Mouse (Mus musculus) cerebellum, adult 2 months (tissue): ENCODE data around the gene Arhgef7. TPM values are rescaled to one million over a fixed set of nuclear protein-coding genes. Genes with fewer than 3 reads are reported as not detected.

Experiments
- DNase-seq, 2 experiments: peaks; one replicate each; pipeline ENCODE4 v3.0.0; 2021
- H3K27ac ChIP-seq: fragments of 200-500 bp; 2 replicates; pipeline ENCODE4 v1.5.1; 2012; ENCODE audit warnings: low read length, control low read depth, inconsistent platforms; ENCODE audit not compliant: insufficient read depth
- H3K27me3 ChIP-seq: fragments of 200-500 bp; 2 replicates; pipeline ENCODE4 v1.6.1; 2012; ENCODE audit warnings: inconsistent platforms, mild to moderate bottlenecking, low read length, moderate library complexity; ENCODE audit not compliant: control insufficient read depth, insufficient read depth
- H3K4me1 ChIP-seq: fragments of 200-500 bp; 2 replicates; pipeline ENCODE4 v1.6.1; 2011; ENCODE audit warnings: low read length; ENCODE audit not compliant: control insufficient read depth, insufficient read depth
- H3K4me3 ChIP-seq: fragments of 200-500 bp; replicated peaks from 2 replicates; pipeline ENCODE3; 2011; ENCODE audit warnings: mild to moderate bottlenecking, low read depth, low read length, control low read depth; ENCODE audit not compliant: insufficient read depth
- CTCF ChIP-seq: fragments of 200-500 bp; IDR thresholded peaks from 2 replicates; pipeline ENCODE4 v1.5.1; 2011; ENCODE audit warnings: low read depth, mild to moderate bottlenecking, control low read depth, low read length, moderate library complexity, borderline replicate concordance; ENCODE audit not compliant: insufficient read depth
- POLR2A ChIP-seq: fragments of 200-500 bp; IDR thresholded peaks from 2 replicates; pipeline ENCODE4 v1.6.1; 2011; ENCODE audit warnings: low read length, control low read depth, borderline replicate concordance; ENCODE audit not compliant: insufficient read depth
- WGBS: fragments of 180-500 bp; shearing (Covaris S2); methylation state at CpG from one replicate; pipeline ENCODE4 v1.1.7; 2018; 5-methylcytosine and 5-hydroxymethylcytosine counted together
- polyA plus RNA-seq: library from polyadenylated mRNA; depleted of rRNA; stranded (reverse); fragments of >200 nt; gene quantifications from 2 replicates; pipeline ENCODE4 v1.2.3, GENCODE M21; 2012

Gene Arhgef7
- polyA plus RNA-seq, 1 experiment: 134 TPM

DNA sequence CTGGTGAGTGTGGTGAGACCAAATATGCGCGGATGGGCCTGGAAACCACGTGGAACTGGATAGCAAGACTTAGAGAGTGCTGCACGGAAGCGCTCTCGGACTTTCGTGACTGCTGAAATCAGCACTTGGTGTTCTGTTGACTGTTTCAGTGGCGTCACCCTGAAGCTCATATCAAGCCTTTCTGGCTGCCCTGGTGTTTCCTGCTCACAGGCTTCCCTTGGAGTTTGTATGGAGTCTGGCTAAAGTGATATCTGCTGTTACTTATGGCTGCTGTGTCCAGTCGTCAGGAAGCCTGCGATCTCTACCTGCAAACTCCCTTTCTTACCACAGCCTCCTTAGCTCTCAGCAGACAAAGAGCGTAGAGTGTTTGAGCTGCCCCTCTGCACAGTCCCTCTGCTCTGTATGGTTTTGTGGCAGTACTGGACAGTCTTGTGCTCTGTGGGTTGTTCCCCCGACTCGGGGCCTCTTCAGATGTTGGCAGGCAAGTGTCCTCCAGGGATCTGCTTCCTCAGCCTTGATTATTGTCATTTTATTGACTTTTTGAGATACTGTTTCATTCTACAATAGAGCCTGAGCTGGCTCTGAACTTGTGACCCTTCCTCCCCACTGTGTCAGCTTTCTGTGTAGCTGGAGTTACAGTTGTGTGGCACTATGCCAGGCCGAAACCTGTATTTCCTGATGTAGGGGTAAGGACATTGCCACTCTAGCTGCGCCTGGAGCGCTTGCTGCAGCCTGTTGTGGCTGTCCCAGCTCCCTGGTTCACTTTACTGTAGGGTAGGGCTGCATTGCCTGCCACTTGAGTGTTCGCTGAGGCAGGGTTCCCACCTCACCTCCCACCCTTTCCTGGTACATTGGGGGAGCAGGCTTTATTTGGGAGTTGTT is 46.9 kb downstream of the Arhgef7 start:
- Histone ChIP-seq H3K27me3 (no peaks in the 10 kb centered on the region), H3K4me1 (peaks cover 79% of the 10 kb centered on the region)

GRCm38 (mm10) chr8:11775889-11776288 is 48.4 kb downstream of the Arhgef7 start:
- TF ChIP-seq CTCF: no peak
- DNase-seq: peak in 1 of 2 experiments; percentile 42
- no peak overlapping the region for H3K4me3 ChIP-seq
- no peaks in the 10 kb centered on the region for H3K27me3 ChIP-seq
- H3K27ac ChIP-seq: peak overlapping the region; percentile 11
- WGBS: 24% methylated on average over 7 of the region's 7 CpGs
- peaks cover 74% of the 10 kb centered on the region for H3K4me1 ChIP-seq

More for the DNA sequence above, 46.9 kb downstream of the Arhgef7 start:
- Histone ChIP-seq H3K4me3 (no peak overlapping the region), H3K27ac (peak overlapping the region; percentile 45)
- TF ChIP-seq CTCF (no peak), POLR2A (no peak)
- DNase-seq: peak; percentile 23 to 39
- WGBS: 50% methylated on average over 17 of the region's 17 CpGs

GRCm38 (mm10) chr8:11776451-11777180 is 49.1 kb downstream of the Arhgef7 start:
- H3K4me1 ChIP-seq: peaks cover 73% of the 10 kb centered on the region
- TF ChIP-seq POLR2A: no peak
- no peak for TF ChIP-seq CTCF
- H3K27ac ChIP-seq: peak overlapping the region; percentile 11
- WGBS: 55% methylated on average over 8 of the region's 8 CpGs
- no peak for DNase-seq
- H3K27me3 ChIP-seq: no peaks in the 10 kb centered on the region
- no peak overlapping the region for H3K4me3 ChIP-seq

DNA sequence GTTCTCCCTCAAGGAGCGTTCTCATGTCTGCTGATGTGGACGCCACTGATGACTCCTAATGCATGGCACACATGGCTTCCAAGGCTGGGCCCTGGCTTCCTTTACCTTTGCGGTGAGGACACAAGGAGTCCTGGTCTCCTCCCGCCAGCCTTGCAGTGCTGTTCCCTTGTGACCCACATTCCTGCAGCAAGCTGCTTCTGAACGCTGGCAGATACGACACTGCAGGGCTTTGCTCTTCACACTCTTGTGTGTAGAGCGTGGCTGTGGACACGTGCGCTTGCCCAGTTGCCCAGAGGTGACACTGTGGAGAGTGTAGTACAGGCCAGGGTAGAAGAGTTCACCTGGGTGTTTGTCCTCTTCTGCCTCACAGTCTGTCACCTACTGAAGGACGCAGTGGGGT is 49.7 kb downstream of the Arhgef7 start:
- Histone ChIP-seq H3K27ac (peak overlapping the region; percentile 11), H3K4me3 (no peak overlapping the region), H3K4me1 (peaks cover 75% of the 10 kb centered on the region), H3K27me3 (no peaks in the 10 kb centered on the region)
- TF ChIP-seq CTCF (no peak), POLR2A (no peak)
- 21% methylated on average over 10 of the region's 10 CpGs for WGBS
- DNase-seq: peak in 1 of 2 experiments; percentile 58

- no peaks in the 10 kb centered on the region for H3K27me3 ChIP-seq
- H3K4me1 ChIP-seq: peaks cover 80% of the 10 kb centered on the region
- H3K27ac ChIP-seq: peak overlapping the region; percentile 99
- TF ChIP-seq CTCF (no peak), POLR2A (peak; percentile 64; the same call in 1 of the 2 replicates)
- 19% methylated on average over 8 of the region's 8 CpGs for WGBS
- H3K4me3 ChIP-seq: peak overlapping the region; percentile 52
- DNase-seq: peak; percentile 59 to 84
These were observed 51.3 kb downstream of the Arhgef7 start for GRCm38 (mm10) chr8:11778646-11779433.

- TF ChIP-seq CTCF (no peak), POLR2A (peak; percentile 50; the same call in 1 of the 2 replicates)
- peak; percentile 87 to 96 for DNase-seq
- H3K27ac ChIP-seq: peak overlapping the region; percentile 99
- 13% methylated on average over 10 of the region's 10 CpGs for WGBS
- peak overlapping the region; percentile 88 for H3K4me3 ChIP-seq
- no peaks in the 10 kb centered on the region for H3K27me3 ChIP-seq
- peaks cover 78% of the 10 kb centered on the region for H3K4me1 ChIP-seq
These were observed 52.5 kb downstream of the Arhgef7 start for GRCm38 (mm10) chr8:11779844-11780634.

DNA sequence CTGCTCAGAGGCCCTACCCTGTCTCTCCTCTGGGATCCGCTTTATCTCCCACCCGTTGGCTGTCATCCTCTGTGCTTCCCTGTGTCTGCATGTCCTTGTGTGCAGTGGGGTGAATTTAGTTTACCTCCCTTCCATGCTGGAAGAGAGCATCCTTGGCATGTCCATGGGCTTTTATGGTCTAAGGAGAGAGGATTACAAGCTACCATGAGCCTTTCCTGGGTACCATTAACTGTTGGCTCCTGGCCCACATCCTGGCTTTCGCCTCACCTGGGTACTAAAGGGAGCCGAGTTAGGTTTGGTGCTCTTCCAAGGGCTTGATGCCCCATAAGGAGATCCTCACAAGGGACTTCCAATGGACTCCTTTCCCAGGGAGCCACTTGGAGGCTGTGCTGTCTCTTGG is 53.1 kb downstream of the Arhgef7 start:
- 4% methylated on average over 4 of the region's 4 CpGs for WGBS
- Histone ChIP-seq H3K27ac (peak overlapping the region; percentile 99), H3K4me3 (peak overlapping the region; percentile 88), H3K27me3 (no peaks in the 10 kb centered on the region), H3K4me1 (peaks cover 77% of the 10 kb centered on the region)
- TF ChIP-seq POLR2A (no peak), CTCF (no peak)
- peak; percentile 69 to 76 for DNase-seq
